Mouse (Mus musculus): ENCODE data around the gene Zfp207.

DNA sequence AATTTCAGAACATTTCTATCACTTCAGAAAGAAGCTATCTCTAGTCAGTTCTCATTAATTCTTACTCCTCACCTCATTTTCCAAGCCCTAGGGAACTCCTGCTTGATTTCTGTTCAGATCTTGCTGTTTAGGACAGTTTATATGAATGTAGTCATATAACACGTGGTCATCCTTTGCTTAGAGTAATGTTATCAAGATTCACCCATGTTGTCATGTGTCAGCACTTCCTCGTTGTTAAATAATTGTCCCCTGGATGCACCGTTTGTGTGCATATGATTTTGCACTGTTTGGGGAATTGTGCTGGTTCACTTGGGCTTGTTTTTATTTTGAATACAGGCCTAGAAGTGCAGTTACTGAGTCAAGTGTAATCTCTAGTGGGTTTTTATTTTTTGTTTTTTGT, 69.2 kb downstream of the Zfp207 start:
- TF ChIP-seq CTCF (IDR thresholded peaks at IDR 0.05; ENCODE audit: low read depth) = no peak
- no peak for TF ChIP-seq EP300 (IDR thresholded peaks at IDR 0.05; ENCODE audit: low read depth)

Data from liver, embryonic 14.5 days (tissue).